Mouse (Mus musculus) left cerebral cortex, postnatal 25 days (tissue): ENCODE data around the gene Gm9736. TPM values are rescaled to one million over a fixed set of nuclear protein-coding genes. Genes with fewer than 3 reads are reported as not detected.
"Not testable (repeated sequence)": the region's sequence is repeated elsewhere in the genome, so short reads cannot be mapped to it uniquely, and the experiment has no call there.

Source experiments
- DNase-seq, 2 experiments: peaks; one replicate each; pipeline ENCODE4 v3.0.0; 2022; ENCODE audit warnings: low spot score in 2 of 2, mixed read lengths in 1 of 2
- intact Hi-C: fragments of 180-260 bp; cut with DNase I; formaldehyde crosslinking; loops from one replicate; pipeline ENCODE4 v1.15.1; 2025
- total RNA-seq, 2 experiments: library from RNA; stranded (reverse); gene quantifications; 2 replicates each; pipeline ENCODE4 v1.2.3; 2021

The Gm9736 gene
- total RNA-seq, 2 experiments from 2014 or later: not detected

- intact Hi-C loops: no loop called here
Observed at GRCm38 (mm10) chr10:77735928-77736327, 15.2 kb downstream of the Gm9736 start.

GRCm38 (mm10) chr10:77729241-77729640, 21.9 kb downstream of the Gm9736 start:
- DNase-seq: no peak
- intact Hi-C loops: loop anchor here (5.0 kb wide), 2 partner anchors 148 to 208 kb away; no protein-coding TSS in a partner anchor

More at GRCm38 (mm10) chr10:77735928-77736327, 15.2 kb downstream of the Gm9736 start:
- no peak for DNase-seq

GRCm38 (mm10) chr10:77728280-77728679, 22.9 kb downstream of the Gm9736 start:
- intact Hi-C loops: loop anchor here (5.0 kb wide), 2 partner anchors 149 to 209 kb away; no protein-coding TSS in a partner anchor
- DNase-seq: no peak

DNA sequence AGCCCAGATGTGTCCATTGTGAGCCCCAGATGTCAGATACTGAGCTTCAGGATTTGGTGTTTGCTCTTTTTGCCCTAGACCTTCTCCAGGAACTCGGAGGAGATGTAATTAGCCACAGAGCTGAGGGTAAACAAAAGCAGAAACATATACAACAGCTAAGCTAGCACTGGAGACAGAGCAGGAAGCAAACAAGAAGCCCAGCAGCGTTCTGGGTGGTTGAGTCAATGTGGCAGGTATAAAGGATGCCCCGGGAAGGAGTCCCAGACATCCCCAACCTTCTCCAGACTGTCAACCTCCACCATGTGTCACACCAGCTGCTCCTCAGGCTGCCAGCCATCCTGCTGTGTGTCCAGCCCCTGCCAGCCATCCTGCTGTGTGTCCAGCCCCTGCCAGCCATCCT, 25.0 kb downstream of the Gm9736 start, which contains the start of gene Gm10100:
TSS of gene Gm10100 (plus strand) at position 301 of the 400 bp plus-strand sequence.
- DNase-seq: no peak
- intact Hi-C loops: loop anchor here (5.0 kb wide), 2 partner anchors 151 to 211 kb away; no protein-coding TSS in a partner anchor

DNA sequence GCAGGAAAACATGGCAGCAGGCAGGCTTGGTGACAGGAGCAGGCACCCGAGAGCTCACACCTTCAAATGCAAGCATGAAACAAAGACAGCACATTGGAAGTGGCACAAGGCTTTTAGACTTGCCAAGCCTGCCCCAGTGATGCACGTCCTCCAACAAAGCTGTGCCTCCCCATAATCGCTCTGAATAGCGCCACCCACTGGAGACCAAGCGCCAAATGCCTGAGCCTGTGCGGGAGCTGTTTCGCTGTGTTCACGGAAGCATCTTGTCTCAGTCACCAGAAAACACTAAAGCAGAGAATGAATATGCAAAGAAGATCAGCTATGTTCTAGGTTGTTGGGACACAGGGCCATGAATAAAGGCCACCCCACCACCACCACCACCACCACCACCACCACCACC, 26.3 kb downstream of the Gm9736 start:
- DNase-seq: no peak
- intact Hi-C loops: loop anchor here (5.0 kb wide), 2 partner anchors 152 to 212 kb away; no protein-coding TSS in a partner anchor

- DNase-seq, intact Hi-C loops: not testable (repeated sequence)
Observed at GRCm38 (mm10) chr10:77720299-77720698, 30.9 kb downstream of the Gm9736 start, which contains the start of gene Krtap12-1. Gene Krtap12-1, plus strand, starts transcription at chr10:77720599.

- DNase-seq: no peak
- intact Hi-C loops: no loop called here
Observed at GRCm38 (mm10) chr10:77715507-77715906, 35.6 kb downstream of the Gm9736 start, which contains the start of gene Gm10142. Gene Gm10142, plus strand, starts transcription at chr10:77715807.

GRCm38 (mm10) chr10:77713734-77714133, 37.4 kb downstream of the Gm9736 start:
- intact Hi-C loops: no loop called here
- DNase-seq: no peak

DNA sequence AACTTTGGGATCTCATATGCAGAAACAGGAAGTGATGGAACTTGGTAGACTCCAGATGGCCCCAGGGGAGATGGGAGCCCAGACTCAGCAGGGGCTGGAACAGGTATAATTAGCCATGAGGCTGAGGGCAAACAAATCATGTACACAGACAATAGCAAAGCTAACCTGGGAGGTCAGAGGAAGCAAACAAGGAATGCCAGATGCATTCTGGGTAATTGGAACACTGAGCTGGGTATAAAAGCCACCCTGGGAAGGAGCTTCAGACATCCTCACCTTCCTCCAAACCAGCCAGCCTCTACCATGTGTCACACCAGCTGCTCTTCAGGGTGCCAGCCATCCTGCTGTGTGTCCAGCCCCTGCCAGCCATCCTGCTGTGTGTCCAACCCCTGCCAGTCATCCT, 40.0 kb downstream of the Gm9736 start, which contains the start of gene Gm10024:
TSS of gene Gm10024 (plus strand) at position 301 of the 400 bp plus-strand sequence.
- DNase-seq, intact Hi-C loops: not testable (repeated sequence)

- intact Hi-C loops: no loop called here
Observed at GRCm38 (mm10) chr10:77709831-77710230, 41.3 kb downstream of the Gm9736 start.

GRCm38 (mm10) chr10:77706326-77706725, 44.8 kb downstream of the Gm9736 start, which contains the start of gene Gm10272:
Gene Gm10272, plus strand, starts transcription at chr10:77706626.
- intact Hi-C loops: no loop called here
- DNase-seq: no peak

More at GRCm38 (mm10) chr10:77709831-77710230, 41.3 kb downstream of the Gm9736 start:
- no peak for DNase-seq

Other genes with a start within 250 kb of the Gm9736 start
- 10 to 100 TPM; 34.2 to 36.0 TPM for gene Fam207a, start 235.6 kb downstream of the Gm9736 start, total RNA-seq
- 1 to 10 TPM; 2.9 to 3.6 TPM for gene Itgb2, start 221.1 kb downstream of the Gm9736 start, total RNA-seq
- 10 to 100 TPM; 71.0 to 87.6 TPM for gene Pttg1ip, start 169.6 kb downstream of the Gm9736 start, total RNA-seq
- gene Sumo3, start 145.3 kb downstream of the Gm9736 start, total RNA-seq: 100 to 1,000 TPM; 133 to 140 TPM
- 10 to 100 TPM; 14.2 to 16.3 TPM for gene Gm49325, start 145.2 kb downstream of the Gm9736 start, total RNA-seq
- 10 to 100 TPM; 43.7 to 51.3 TPM for gene Ube2g2, start 129.1 kb downstream of the Gm9736 start, total RNA-seq
- gene Tspear, start 64.8 kb downstream of the Gm9736 start, total RNA-seq: under 1 TPM in 1 of 2 experiments, not detected in 1; 0.14 TPM
- not detected for gene Gm19402, start 60.6 kb downstream of the Gm9736 start, total RNA-seq
- gene Gm9508, start 54.1 kb downstream of the Gm9736 start, total RNA-seq: not detected
- gene Gm10272, start 44.7 kb downstream of the Gm9736 start, total RNA-seq: not detected
- not detected for gene Gm10024, start 39.9 kb downstream of the Gm9736 start, total RNA-seq
- not detected for gene Gm10142, start 35.5 kb downstream of the Gm9736 start, total RNA-seq
- not detected for gene Krtap12-1, start 30.8 kb downstream of the Gm9736 start, total RNA-seq
- not detected for gene Gm10100, start 24.9 kb downstream of the Gm9736 start, total RNA-seq
- gene Gm18596, start 8.7 kb downstream of the Gm9736 start, total RNA-seq: not detected
- gene Gm3233, start 8.3 kb upstream of the Gm9736 start, total RNA-seq: not detected
- gene Gm3238, start 20.0 kb upstream of the Gm9736 start, total RNA-seq: not detected
- gene Gm7138, start 25.6 kb upstream of the Gm9736 start, total RNA-seq: not detected
- gene Gm3250, start 31.2 kb upstream of the Gm9736 start, total RNA-seq: not detected
- not detected for gene Gm7137, start 36.8 kb upstream of the Gm9736 start, total RNA-seq
- not detected for gene Gm9639, start 43.7 kb upstream of the Gm9736 start, total RNA-seq
- not detected for gene Gm19668, start 47.8 kb upstream of the Gm9736 start, total RNA-seq
- not detected for gene Gm9507, start 60.5 kb upstream of the Gm9736 start, total RNA-seq
- gene Gm2696, start 63.3 kb upstream of the Gm9736 start, total RNA-seq: not detected
- not detected for gene Krtap10-4, start 75.7 kb upstream of the Gm9736 start, total RNA-seq
- not detected for gene Krtap10-10, start 84.6 kb upstream of the Gm9736 start, total RNA-seq
- gene Gm36176, start 95.4 kb upstream of the Gm9736 start, total RNA-seq: not detected
- gene Gm10318, start 101.5 kb upstream of the Gm9736 start, total RNA-seq: not detected
- not detected for gene Gm3285, start 110.6 kb upstream of the Gm9736 start, total RNA-seq
- gene Lrrc3, start 151.2 kb upstream of the Gm9736 start, total RNA-seq: 10 to 100 TPM; 13.2 to 13.6 TPM
- 10 to 100 TPM; 32.3 to 44.9 TPM for gene Trpm2, start 219.2 kb upstream of the Gm9736 start, total RNA-seq
- 10 to 100 TPM; 30.3 to 34.7 TPM for gene 1810043G02Rik, start 227.2 kb upstream of the Gm9736 start, total RNA-seq